Mouse (Mus musculus): ENCODE data around the gene Lsamp.

GRCm38 (mm10) chr16:40059968-40060367 lies 75.8 kb downstream of the Lsamp start:
- TF ChIP-seq GATA1 (IDR thresholded peaks at IDR 0.05; ENCODE audit: low read length) (no peak), TAL1 (IDR thresholded peaks at IDR 0.05; ENCODE audit: low read length) (no peak)
